Mouse (Mus musculus) CH12.LX (cell line): ENCODE measurements around the gene Btbd17.

Experiments
- BHLHE40 ChIP-seq: IDR thresholded peaks from 2 replicates; pipeline ENCODE4 v1.6.1; 2011; ENCODE audit warnings: mild to moderate bottlenecking, low read depth, low read length, improper control_type of control experiment
- CTCF ChIP-seq, 2 experiments: IDR thresholded peaks in 1 of 2; conservative IDR thresholded peaks in 1 of 2; 2 replicates each; pipeline ENCODE4 v1.5.1; 2011 to 2012; ENCODE audit warnings: low read depth in 2 of 2, low read length in 2 of 2, improper control_type of control experiment in 1 of 2, inconsistent platforms in 1 of 2, mild to moderate bottlenecking in 1 of 2, moderate library complexity in 1 of 2
- ELF1 ChIP-seq: IDR thresholded peaks from 2 replicates; pipeline ENCODE4 v1.6.1; 2014; ENCODE audit warnings: low read depth, mild to moderate bottlenecking, inconsistent platforms, low read length, improper control_type of control experiment
- KAT2A ChIP-seq: IDR thresholded peaks from 2 replicates; pipeline ENCODE4 v1.6.1; 2012; ENCODE audit warnings: low read length, improper control_type of control experiment, inconsistent platforms; ENCODE audit not compliant: insufficient replicate concordance
- MAX ChIP-seq: IDR thresholded peaks from 2 replicates; pipeline ENCODE4 v1.6.1; 2011; ENCODE audit warnings: low read length, improper control_type of control experiment
- MYC ChIP-seq: IDR thresholded peaks from 2 replicates; pipeline ENCODE4 v1.6.1; 2011; ENCODE audit warnings: low read depth, mild to moderate bottlenecking, improper control_type of control experiment, low read length
- POLR2A ChIP-seq: IDR thresholded peaks from 2 replicates; pipeline ENCODE4 v1.6.1; 2011; ENCODE audit warnings: low read depth, mild to moderate bottlenecking, improper control_type of control experiment, low read length
- SIN3A ChIP-seq: IDR thresholded peaks from 2 replicates; pipeline ENCODE4 v1.6.1; 2012; ENCODE audit warnings: low read length, improper control_type of control experiment, inconsistent platforms
- SMC3 ChIP-seq: IDR thresholded peaks from 2 replicates; pipeline ENCODE4 v1.6.1; 2011; ENCODE audit warnings: low read depth, low read length, improper control_type of control experiment
- TBP ChIP-seq: conservative IDR thresholded peaks from 2 replicates; pipeline ENCODE4 v1.6.1; 2011; ENCODE audit warnings: low read depth, low read length, improper control_type of control experiment
- ZKSCAN1 ChIP-seq: IDR thresholded peaks from 2 replicates; pipeline ENCODE4 v1.6.1; 2012; ENCODE audit warnings: low read depth, inconsistent platforms, low read length, improper control_type of control experiment, borderline replicate concordance

GRCm38 (mm10) chr11:114787611-114788010, 8.1 kb downstream of the Btbd17 start:
- TF ChIP-seq POLR2A (no peak), CTCF (conservative IDR thresholded peaks at IDR 0.05 in 1 of 2, IDR thresholded peaks at IDR 0.05 in 1 of 2; ENCODE audit: low read depth in 2 of 2, low read length in 2 of 2) (no peak), MAX (no peak), MYC (no peak), SMC3 (no peak), BHLHE40 (no peak), ZKSCAN1 (no peak), KAT2A (no peak), ELF1 (no peak), TBP (no peak), SIN3A (no peak)
